Mouse (Mus musculus) retina, postnatal 7 days (tissue): ENCODE data around the gene Nwd2.

Source experiments
- DNase-seq: peaks from one replicate; pipeline ENCODE4 v3.0.0-alpha.2; 2012; ENCODE audit warnings: low read depth, low spot score

Gene Nwd2

DNA sequence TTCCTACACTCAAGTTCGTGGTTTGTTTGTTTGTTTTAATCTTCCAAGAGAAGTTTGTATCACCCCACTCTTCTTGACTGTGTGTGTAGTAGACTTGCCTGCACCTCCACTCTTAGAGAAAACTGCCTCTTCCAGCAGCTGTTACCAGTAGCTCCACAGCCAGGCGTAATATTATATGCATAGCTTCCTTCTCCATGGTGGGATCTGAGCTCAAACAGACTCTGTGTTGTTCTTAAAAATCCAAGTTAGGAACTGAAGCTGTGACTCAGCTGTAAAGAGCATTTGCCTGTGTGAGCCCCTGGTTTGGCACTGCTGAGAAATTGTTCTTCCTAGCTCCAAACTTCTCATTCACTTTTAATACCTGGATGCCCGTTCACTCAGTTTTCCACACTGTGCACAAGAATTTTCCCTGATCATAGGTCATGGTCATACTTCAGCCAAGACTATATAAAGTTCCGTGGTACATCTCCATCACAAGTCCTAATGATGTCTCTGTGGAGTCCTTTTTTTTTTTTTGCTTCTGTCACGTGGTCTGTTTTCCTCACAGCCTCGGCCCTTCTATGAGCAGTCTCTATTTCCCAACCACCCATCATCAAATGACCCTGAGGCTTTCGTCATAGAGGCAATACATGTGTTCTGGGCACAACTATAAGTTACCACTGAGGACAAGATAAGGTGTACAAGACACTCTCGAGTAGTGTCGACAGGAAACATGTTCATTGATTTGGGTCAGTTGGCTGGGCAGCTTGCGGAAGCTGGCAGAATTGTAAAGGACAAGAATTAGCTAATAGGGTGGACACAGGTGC lies 179.7 kb downstream of the Nwd2 start:
- no peak for DNase-seq

DNA sequence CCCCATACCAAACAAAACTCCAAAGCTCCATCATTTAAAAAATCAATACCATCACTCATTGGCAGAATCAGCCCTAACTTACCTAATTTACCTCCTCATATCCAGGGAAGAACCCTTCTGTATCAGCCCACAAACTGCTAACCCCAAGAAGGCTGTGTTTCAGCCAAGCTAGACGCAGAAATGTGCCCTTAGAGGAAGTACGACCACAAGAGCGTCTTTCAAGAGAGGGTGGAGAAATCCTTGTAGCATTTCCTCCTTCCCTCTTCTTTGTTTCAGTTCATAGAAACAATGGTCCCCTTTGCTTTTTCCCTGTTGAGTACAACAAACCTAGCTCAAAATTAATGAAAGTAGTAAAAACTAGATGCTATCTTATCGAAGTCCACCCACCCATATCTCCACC lies 182.2 kb downstream of the Nwd2 start:
- no peak for DNase-seq

DNA sequence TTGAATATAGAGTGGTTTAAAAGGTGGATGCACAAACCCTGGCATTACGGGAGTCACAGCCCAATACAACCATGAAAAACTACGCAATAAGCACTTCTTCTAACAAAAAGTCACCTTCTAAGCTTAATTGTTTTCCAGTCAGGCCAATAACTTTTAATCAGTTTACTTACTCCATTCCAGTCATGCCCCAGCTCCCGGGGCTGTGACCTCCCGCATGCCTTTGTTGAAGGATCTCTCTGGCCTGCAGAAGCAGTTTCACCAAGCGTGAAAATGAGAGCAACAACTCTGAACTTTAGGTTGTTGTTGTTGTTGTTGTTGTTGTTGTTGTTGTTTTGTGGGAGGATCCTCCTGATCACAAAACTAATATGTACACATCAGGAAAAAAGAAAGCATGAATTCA lies 185.1 kb downstream of the Nwd2 start:
- no peak for DNase-seq

DNA sequence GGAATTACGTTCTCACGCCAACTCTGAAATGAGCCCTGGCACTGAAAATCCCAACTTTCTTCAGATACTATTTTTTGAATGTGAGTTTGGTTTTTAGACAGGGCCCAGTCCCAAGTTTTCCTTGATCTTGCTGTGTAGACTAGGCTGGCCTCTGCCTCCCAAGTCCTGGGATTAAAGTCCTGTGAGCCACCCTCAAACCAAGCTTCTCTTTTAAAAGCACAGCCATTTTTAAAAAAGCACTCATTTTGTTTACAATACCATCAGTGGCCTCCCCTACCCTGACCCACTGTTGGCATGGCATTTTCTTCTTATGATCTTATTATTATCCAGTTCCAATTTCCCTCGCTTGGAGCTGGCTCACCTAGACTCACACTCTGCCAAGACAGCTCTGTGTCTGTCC lies 185.5 kb downstream of the Nwd2 start:
- no peak for DNase-seq

DNA sequence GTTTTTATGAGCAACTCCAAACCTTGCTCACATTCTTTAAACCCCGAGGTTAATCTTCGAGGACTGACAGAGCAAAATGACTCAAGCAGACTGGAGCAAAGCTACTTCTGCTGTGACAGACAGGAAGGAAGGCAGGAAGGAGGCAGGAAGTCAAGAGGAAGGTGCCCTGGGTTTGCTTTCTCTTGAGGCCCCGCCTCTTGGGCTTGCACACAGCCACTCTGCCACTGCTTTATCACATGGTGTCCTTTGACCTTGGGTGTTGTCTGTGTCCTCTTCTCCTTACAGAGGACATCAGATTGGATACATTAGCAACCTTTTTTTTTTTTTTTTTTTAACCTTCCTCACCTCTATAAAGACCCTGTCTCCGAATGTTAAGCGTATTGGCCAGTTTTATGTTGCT lies 188.2 kb downstream of the Nwd2 start:
- no peak for DNase-seq

DNA sequence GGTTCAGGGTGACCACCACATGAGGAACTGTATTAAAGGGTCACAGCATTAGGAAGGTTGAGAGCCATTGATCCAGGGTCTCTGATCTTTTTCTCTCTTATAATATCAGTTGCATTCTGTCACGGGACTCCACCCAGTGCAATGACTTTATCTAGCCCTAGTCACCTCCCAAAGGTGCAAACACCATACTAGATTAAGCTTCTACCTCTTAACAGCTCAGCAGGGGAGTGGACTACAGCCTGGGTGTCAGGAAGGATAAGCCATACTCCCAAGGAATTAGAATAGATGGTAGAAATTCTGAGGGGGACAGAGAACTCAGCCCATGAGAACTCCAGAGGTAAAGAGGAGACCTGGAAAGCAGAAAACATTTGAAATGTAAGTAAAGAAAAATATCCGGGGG lies 188.9 kb downstream of the Nwd2 start:
- DNase-seq = no peak

DNA sequence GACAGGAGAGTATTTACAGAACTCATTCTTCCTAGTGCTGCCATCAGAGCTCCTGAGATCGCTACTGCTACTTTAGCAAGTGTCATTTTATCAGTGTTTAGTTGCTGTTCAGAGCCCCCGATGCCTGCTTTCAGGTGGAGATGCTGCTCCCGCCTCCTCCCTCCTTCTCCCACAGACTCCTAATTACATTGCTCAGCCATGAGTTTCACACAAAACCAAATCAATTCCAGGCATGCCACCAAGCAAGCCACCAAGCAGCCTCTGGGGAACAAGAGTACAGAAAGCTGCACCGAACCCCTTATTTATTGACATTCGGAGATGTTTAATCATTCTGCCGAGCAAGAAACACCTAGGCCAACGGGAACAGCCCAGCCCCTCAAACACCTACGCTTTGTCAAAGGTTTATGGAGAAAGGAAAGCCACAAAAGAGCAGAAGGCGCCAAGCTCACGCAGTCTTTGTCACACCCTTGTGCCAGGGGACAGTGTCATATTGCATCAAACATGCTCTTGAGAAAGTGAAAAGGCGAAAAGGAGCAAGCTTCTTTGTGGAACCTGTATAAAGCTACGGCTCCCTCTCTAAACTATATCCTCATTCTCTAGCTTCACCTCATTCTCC lies 191.0 kb downstream of the Nwd2 start:
- no peak for DNase-seq

DNA sequence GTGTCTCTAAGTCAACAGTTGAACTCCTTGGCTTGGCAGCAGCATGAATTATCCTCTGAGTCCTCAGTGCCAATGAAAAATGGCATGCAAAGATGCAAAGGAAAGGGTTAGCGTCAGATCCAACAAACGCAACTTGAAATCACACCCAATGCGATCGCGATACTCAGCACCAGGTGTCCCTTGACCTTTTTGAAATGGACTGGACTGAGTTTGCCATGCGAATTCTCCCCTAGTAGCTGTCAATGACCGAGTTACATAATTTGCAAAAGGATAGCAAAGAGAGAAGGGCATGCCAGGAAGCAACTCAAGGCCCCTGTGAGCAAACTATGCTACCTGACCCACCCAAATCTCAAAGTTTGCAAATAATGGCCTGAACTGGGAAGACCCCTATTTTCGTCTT lies 198.2 kb downstream of the Nwd2 start:
- DNase-seq = no peak

DNA sequence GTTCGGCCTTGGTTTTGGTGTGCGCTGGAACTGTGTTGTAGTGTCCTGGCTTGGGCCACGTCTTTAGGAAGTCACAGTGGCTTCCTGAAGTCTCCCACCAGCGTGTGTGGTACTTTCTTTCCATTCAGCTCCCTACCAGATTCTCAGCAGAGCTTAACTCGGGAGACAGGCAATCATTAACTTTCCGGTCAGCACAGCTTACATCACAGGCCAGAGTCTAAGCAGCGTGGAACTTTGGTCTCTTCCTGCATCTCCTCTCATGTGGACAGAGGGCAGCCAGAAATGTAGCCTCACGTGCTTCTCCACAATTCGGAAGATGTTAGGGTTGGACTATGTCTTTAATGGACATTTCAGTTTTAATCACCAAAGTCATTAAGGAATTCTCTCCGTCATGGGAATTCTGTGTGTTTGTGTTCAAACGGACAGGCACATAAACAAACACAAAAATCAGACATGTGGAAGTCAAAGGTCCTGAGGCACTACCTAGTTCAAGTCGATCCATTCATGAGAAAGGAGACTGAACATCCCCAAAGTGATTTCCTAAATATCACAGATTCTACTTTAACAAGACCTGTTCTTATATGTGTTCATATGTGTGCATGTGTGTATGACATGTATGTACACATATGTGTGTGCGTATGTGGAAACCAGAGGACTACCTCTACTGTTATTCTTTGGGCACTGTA lies 198.8 kb downstream of the Nwd2 start:
- DNase-seq = no peak

DNA sequence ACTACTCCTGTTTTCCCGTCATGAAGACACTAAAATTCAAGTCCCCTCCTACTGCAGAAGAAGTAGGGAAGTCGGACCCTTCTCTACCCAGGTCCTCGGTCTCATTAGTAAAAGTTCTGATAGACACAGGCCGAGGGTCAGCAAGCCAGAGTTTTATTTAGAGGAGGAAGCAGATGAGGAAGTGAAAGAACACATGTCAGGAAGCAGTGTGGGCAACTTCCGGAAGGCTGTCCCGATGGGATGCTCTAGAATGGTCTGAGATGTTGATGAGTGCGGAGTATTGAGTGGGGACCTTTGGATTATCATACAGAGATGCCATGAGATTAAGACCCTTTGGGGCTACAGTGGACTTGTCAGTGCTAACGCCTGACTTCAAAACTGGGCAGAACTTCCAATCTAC lies 210.0 kb downstream of the Nwd2 start:
- DNase-seq = no peak
